Mouse (Mus musculus) ES-Bruce4 (cell line): ENCODE data around the gene Orai2.

Experiments used
- CTCF ChIP-seq: IDR thresholded peaks from one replicate; pipeline ENCODE4 v1.8.1; 2011; ENCODE audit warnings: low read depth, low read length
- EP300 ChIP-seq: IDR thresholded peaks from 2 replicates; pipeline ENCODE4 v1.6.1; 2011; ENCODE audit warnings: low read depth, low read length; ENCODE audit not compliant: insufficient read depth
- POLR2A ChIP-seq: IDR thresholded peaks from one replicate; pipeline ENCODE4 v1.8.1; 2011; ENCODE audit warnings: low read length; ENCODE audit not compliant: insufficient read depth

DNA sequence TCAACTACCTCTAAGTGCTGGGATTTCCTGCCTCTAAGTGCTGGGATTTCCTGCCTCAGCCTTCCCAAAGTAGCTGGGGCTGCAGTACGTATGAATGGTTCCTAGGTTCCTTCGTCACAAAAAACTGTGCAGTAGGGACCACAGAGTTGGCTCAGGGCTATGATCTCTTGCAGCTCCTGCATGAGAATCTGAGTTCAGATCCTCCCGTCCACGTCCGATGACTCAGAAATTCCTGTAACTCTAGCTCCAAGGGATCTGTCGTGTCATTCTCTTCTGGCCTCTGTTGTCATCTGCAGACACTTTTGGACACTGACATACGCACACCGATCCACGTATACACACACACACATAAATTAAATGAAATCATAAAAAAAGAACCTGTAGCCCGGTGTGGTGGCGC lies 42.2 kb upstream of the Orai2 start:
- TF ChIP-seq CTCF (no peak), POLR2A (no peak), EP300 (no peak)
